Mouse (Mus musculus) MEL (cell line): ENCODE results near the gene Fam155a. TPM values are rescaled to one million over a fixed set of nuclear protein-coding genes. Genes with fewer than 3 reads are reported as not detected.

ENCODE experiments used
- DNase-seq: peaks from one replicate; pipeline ENCODE4 v3.0.0; 2011; ENCODE audit warnings: low read depth, low spot score
- H3K27ac ChIP-seq: 2 replicates; pipeline ENCODE4 v1.5.1; 2012; ENCODE audit warnings: low read depth, mild to moderate bottlenecking, control low read depth, low read length, moderate library complexity; ENCODE audit not compliant: control insufficient read depth
- H3K27me3 ChIP-seq, 2 experiments: fragments of 150-350 bp in 1 of 2; sonication (generic) in 1 of 2; 2 replicates each; pipeline ENCODE4 v1.6.1; 2012; ENCODE audit warnings: low read length in 2 of 2, mild to moderate bottlenecking in 2 of 2, improper control_type of control experiment in 1 of 2, moderate library complexity in 1 of 2; ENCODE audit not compliant: insufficient read depth in 2 of 2, control insufficient read depth in 1 of 2
- H3K36me3 ChIP-seq, 2 experiments: 2 replicates each; pipeline ENCODE4 v1.6.1; 2012 to 2014; ENCODE audit warnings: low read length in 2 of 2, improper control_type of control experiment in 1 of 2, inconsistent platforms in 1 of 2, mild to moderate bottlenecking in 1 of 2; ENCODE audit not compliant: insufficient read depth in 2 of 2, control insufficient read depth in 1 of 2
- H3K4me1 ChIP-seq, 2 experiments: fragments of 150-350 bp in 1 of 2; sonication (generic) in 1 of 2; 2 replicates each; pipeline ENCODE4 v1.6.1; 2012; ENCODE audit warnings: low read length in 2 of 2, improper control_type of control experiment in 1 of 2, mild to moderate bottlenecking in 1 of 2; ENCODE audit not compliant: insufficient read depth in 2 of 2, control insufficient read depth in 1 of 2
- H3K4me3 ChIP-seq, 2 experiments: fragments of 150-350 bp in 1 of 2; sonication (generic) in 1 of 2; 2 replicates each; pipeline ENCODE4 v1.5.1; 2012; ENCODE audit warnings: low read depth in 2 of 2, low read length in 2 of 2, mild to moderate bottlenecking in 2 of 2, moderate library complexity in 2 of 2, control low read depth in 1 of 2, improper control_type of control experiment in 1 of 2; ENCODE audit not compliant: control insufficient read depth in 1 of 2, insufficient read depth in 1 of 2
- H3K79me2 ChIP-seq: 2 replicates; pipeline ENCODE4 v1.6.1; 2012; ENCODE audit warnings: mild to moderate bottlenecking, low read length, moderate library complexity; ENCODE audit not compliant: control insufficient read depth, poor library complexity, insufficient read depth
- H3K9ac ChIP-seq: 2 replicates; pipeline ENCODE4 v1.6.1; 2012; ENCODE audit warnings: low read depth, mild to moderate bottlenecking, control low read depth, low read length, moderate library complexity; ENCODE audit not compliant: control insufficient read depth, poor library complexity, severe bottlenecking
- H3K9me3 ChIP-seq: fragments of 150-350 bp; sonication (generic); replicated peaks from 2 replicates; pipeline ENCODE4 v1.6.1; 2012; ENCODE audit warnings: mild to moderate bottlenecking, low read length, improper control_type of control experiment, moderate library complexity; ENCODE audit not compliant: insufficient read depth
- BHLHE40 ChIP-seq: IDR thresholded peaks from 2 replicates; pipeline ENCODE4 v1.6.1; 2012; ENCODE audit warnings: low read depth, mild to moderate bottlenecking, inconsistent platforms, low read length, improper control_type of control experiment, borderline replicate concordance
- CHD1 ChIP-seq: IDR thresholded peaks from 2 replicates; pipeline ENCODE4 v1.6.1; 2012; ENCODE audit warnings: low read depth, mild to moderate bottlenecking, inconsistent platforms, low read length, improper control_type of control experiment
- CHD2 ChIP-seq: IDR thresholded peaks from 2 replicates; pipeline ENCODE4 v1.6.1; 2011; ENCODE audit warnings: low read length, improper control_type of control experiment
- E2F4 ChIP-seq: IDR thresholded peaks from 2 replicates; pipeline ENCODE4 v1.6.1; 2011; ENCODE audit warnings: low read depth, low read length, improper control_type of control experiment, borderline replicate concordance
- ELF1 ChIP-seq: IDR thresholded peaks from 2 replicates; pipeline ENCODE4 v1.6.1; 2014; ENCODE audit warnings: low read depth, mild to moderate bottlenecking, inconsistent platforms, low read length, improper control_type of control experiment, moderate library complexity
- EP300 ChIP-seq, 2 experiments: IDR thresholded peaks; 2 replicates each; pipeline ENCODE4 v1.6.1; 2011; ENCODE audit warnings: improper control_type of control experiment in 2 of 2, low read length in 2 of 2, low read depth in 1 of 2, mild to moderate bottlenecking in 1 of 2
- GATA1 ChIP-seq: IDR thresholded peaks from 2 replicates; pipeline ENCODE4 v1.6.1; 2011; ENCODE audit warnings: low read depth, low read length, improper control_type of control experiment
- HCFC1 ChIP-seq: IDR thresholded peaks from 2 replicates; pipeline ENCODE4 v1.6.1; 2012; ENCODE audit warnings: low read depth, mild to moderate bottlenecking, inconsistent platforms, low read length, improper control_type of control experiment, moderate library complexity
- JUND ChIP-seq: IDR thresholded peaks from 2 replicates; pipeline ENCODE4 v1.6.1; 2011; ENCODE audit warnings: low read depth, mild to moderate bottlenecking, improper control_type of control experiment, low read length
- KAT2A ChIP-seq: conservative IDR thresholded peaks from 2 replicates; pipeline ENCODE4 v1.6.1; 2012; ENCODE audit warnings: low read depth, low read length, improper control_type of control experiment, inconsistent platforms
- MAFK ChIP-seq: IDR thresholded peaks from 2 replicates; pipeline ENCODE4 v1.6.1; 2011; ENCODE audit warnings: low read depth, mild to moderate bottlenecking, low read length, improper control_type of control experiment, borderline replicate concordance
- MAX ChIP-seq: IDR thresholded peaks from 2 replicates; pipeline ENCODE4 v1.6.1; 2011; ENCODE audit warnings: low read length, improper control_type of control experiment
- MAZ ChIP-seq: IDR thresholded peaks from 2 replicates; pipeline ENCODE4 v1.6.1; 2012; ENCODE audit warnings: low read depth, mild to moderate bottlenecking, inconsistent platforms, low read length, improper control_type of control experiment
- MXI1 ChIP-seq: IDR thresholded peaks from 2 replicates; pipeline ENCODE4 v1.6.1; 2011; ENCODE audit warnings: mild to moderate bottlenecking, low read depth, low read length, improper control_type of control experiment
- MYB ChIP-seq: IDR thresholded peaks from 2 replicates; pipeline ENCODE4 v1.6.1; 2011; ENCODE audit warnings: mild to moderate bottlenecking, low read depth, low read length, improper control_type of control experiment
- MYC ChIP-seq: IDR thresholded peaks from 2 replicates; pipeline ENCODE4 v1.6.1; 2011; ENCODE audit warnings: low read depth, mild to moderate bottlenecking, low read length, improper control_type of control experiment, moderate library complexity
- NRF1 ChIP-seq: IDR thresholded peaks from 2 replicates; pipeline ENCODE4 v1.6.1; 2014; ENCODE audit warnings: low read depth, mild to moderate bottlenecking, inconsistent platforms, low read length, improper control_type of control experiment, moderate library complexity; ENCODE audit not compliant: poor library complexity, insufficient read depth, severe bottlenecking
- POLR2A ChIP-seq, 2 experiments: IDR thresholded peaks; 2 replicates each; pipeline ENCODE4 v1.6.1; 2011 to 2012; ENCODE audit warnings: low read length in 2 of 2, mild to moderate bottlenecking in 2 of 2, control low read depth in 1 of 2, improper control_type of control experiment in 1 of 2, low read depth in 1 of 2, moderate library complexity in 1 of 2; ENCODE audit not compliant: control insufficient read depth in 1 of 2, insufficient read depth in 1 of 2, poor library complexity in 1 of 2
- POLR2AphosphoS2 ChIP-seq: IDR thresholded peaks from 2 replicates; pipeline ENCODE4 v1.6.1; 2011; ENCODE audit warnings: low read length, improper control_type of control experiment
- POLR2AphosphoS5 ChIP-seq: IDR thresholded peaks from 2 replicates; pipeline ENCODE4 v1.6.1; 2012; ENCODE audit warnings: low read depth, borderline replicate concordance, mild to moderate bottlenecking, inconsistent platforms, low read length, moderate library complexity, mixed read lengths
- RCOR1 ChIP-seq: IDR thresholded peaks from 2 replicates; pipeline ENCODE4 v1.6.1; 2012; ENCODE audit warnings: low read depth, mild to moderate bottlenecking, inconsistent platforms, low read length, improper control_type of control experiment
- SIN3A ChIP-seq: IDR thresholded peaks from 2 replicates; pipeline ENCODE4 v1.6.1; 2012; ENCODE audit warnings: low read length, improper control_type of control experiment, inconsistent platforms
- SMC3 ChIP-seq: IDR thresholded peaks from 2 replicates; pipeline ENCODE4 v1.6.1; 2011; ENCODE audit warnings: low read depth, low read length, improper control_type of control experiment
- TAL1 ChIP-seq: IDR thresholded peaks from 2 replicates; pipeline ENCODE4 v1.6.1; 2012; ENCODE audit warnings: mild to moderate bottlenecking, inconsistent platforms, low read length, moderate library complexity, mixed read lengths
- TBP ChIP-seq: IDR thresholded peaks from 2 replicates; pipeline ENCODE4 v1.8.0; 2011; ENCODE audit warnings: low read depth, low read length, improper control_type of control experiment
- TCF12 ChIP-seq: IDR thresholded peaks from 2 replicates; pipeline ENCODE4 v1.6.1; 2014; ENCODE audit warnings: low read depth, mild to moderate bottlenecking, inconsistent platforms, low read length, improper control_type of control experiment, moderate library complexity
- UBTF ChIP-seq: IDR thresholded peaks from 2 replicates; pipeline ENCODE4 v1.6.1; 2012; ENCODE audit warnings: low read depth, mild to moderate bottlenecking, inconsistent platforms, low read length, improper control_type of control experiment, moderate library complexity, borderline replicate concordance; ENCODE audit not compliant: insufficient read depth
- ZC3H11A ChIP-seq: IDR thresholded peaks from 2 replicates; pipeline ENCODE4 v1.6.1; 2012; ENCODE audit warnings: low read depth, mild to moderate bottlenecking, inconsistent platforms, low read length, improper control_type of control experiment
- ZKSCAN1 ChIP-seq: IDR thresholded peaks from 2 replicates; pipeline ENCODE4 v1.6.1; 2012; ENCODE audit warnings: low read depth, mild to moderate bottlenecking, inconsistent platforms, low read length, improper control_type of control experiment, moderate library complexity
- ZMIZ1 ChIP-seq: IDR thresholded peaks from 2 replicates; pipeline ENCODE4 v1.6.1; 2012; ENCODE audit warnings: low read depth, mild to moderate bottlenecking, inconsistent platforms, low read length, improper control_type of control experiment, moderate library complexity
- ZNF384 ChIP-seq: IDR thresholded peaks from 2 replicates; pipeline ENCODE4 v1.6.1; 2012; ENCODE audit warnings: low read depth, mild to moderate bottlenecking, inconsistent platforms, low read length, improper control_type of control experiment
- polyA plus RNA-seq, 2 experiments: library from polyadenylated mRNA; stranded (reverse) in 1 of 2; unstranded in 1 of 2; fragments of >175 nt in 1 of 2; fragments of >200 nt in 1 of 2; gene quantifications; 2 replicates each; pipeline versions ENCODE4 v1.2.1 to v1.2.4; 2012; ENCODE audit warnings: low replicate concordance in 2 of 2, low read depth in 1 of 2; ENCODE audit not compliant: insufficient read length in 2 of 2, insufficient read depth in 1 of 2, missing spikeins in 1 of 2
- total RNA-seq: library from RNA; depleted of rRNA; stranded (reverse); fragments of 300-350 nt; gene quantifications from 2 replicates; pipeline ENCODE4 v1.2.3, GENCODE M21; 2012

Gene Fam155a
- total and polyA plus RNA-seq, 3 experiments: not detected

DNA sequence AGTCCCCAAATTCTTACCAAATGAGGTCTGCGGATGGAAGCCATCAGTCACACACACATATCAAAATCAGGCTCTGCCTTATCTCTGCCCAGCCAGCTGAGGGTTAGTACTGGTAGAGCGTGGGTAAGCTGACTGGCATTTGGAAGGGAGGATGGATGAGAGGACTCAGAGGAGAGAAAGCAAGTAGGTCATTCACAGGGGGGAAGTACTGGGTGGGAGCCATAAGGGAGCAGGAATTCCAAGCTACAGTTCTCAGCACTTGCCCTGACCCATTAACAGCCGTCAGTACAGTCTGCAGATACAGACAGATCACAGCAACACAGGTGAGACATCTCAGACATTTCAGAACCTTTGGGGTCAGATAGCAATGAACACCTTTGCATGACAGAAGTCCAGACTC is 300.8 kb downstream of the Fam155a start:
- no peaks in the 10 kb centered on the region for H3K27me3 ChIP-seq
- DNase-seq: no peak
- H3K9me3 ChIP-seq: no peaks in the 10 kb centered on the region
- no peak overlapping the region for H3K4me3 ChIP-seq
- H3K36me3 ChIP-seq: no peaks in the 10 kb centered on the region
- H3K79me2 ChIP-seq: no peaks in the 10 kb centered on the region
- H3K27ac ChIP-seq: no peak overlapping the region
- no peaks in the 10 kb centered on the region for H3K4me1 ChIP-seq
- TF ChIP-seq GATA1: no peak
- no peak for TF ChIP-seq SMC3
- no peak for TF ChIP-seq MXI1
- no peak for TF ChIP-seq TBP
- TF ChIP-seq POLR2AphosphoS5: no peak
- no peak for TF ChIP-seq RCOR1
- no peak for TF ChIP-seq TCF12
- no peak for TF ChIP-seq KAT2A
- TF ChIP-seq ZKSCAN1: no peak
- no peak for TF ChIP-seq SIN3A
- TF ChIP-seq POLR2A (IDR thresholded peaks at IDR 0.05; ENCODE audit: control insufficient read depth in 1 of 2, insufficient read depth in 1 of 2, low read depth in 1 of 2, low read length in 2 of 2, poor library complexity in 1 of 2): no peak
- TF ChIP-seq MAZ: no peak
- TF ChIP-seq NRF1: no peak
- TF ChIP-seq MYB: no peak
- TF ChIP-seq BHLHE40: no peak
- H3K9ac ChIP-seq: no peak overlapping the region

- Histone ChIP-seq H3K27me3 (no peaks in the 10 kb centered on the region), H3K9me3 (no peaks in the 10 kb centered on the region), H3K4me1 (no peaks in the 10 kb centered on the region), H3K27ac (no peak overlapping the region), H3K79me2 (no peaks in the 10 kb centered on the region), H3K4me3 (no peak overlapping the region), H3K36me3 (no peaks in the 10 kb centered on the region), H3K9ac (no peak overlapping the region)
- no peak for DNase-seq
- TF ChIP-seq ELF1 (no peak), JUND (no peak), NRF1 (no peak), MAX (no peak), TCF12 (no peak), ZC3H11A (no peak), UBTF (no peak), ZMIZ1 (no peak), E2F4 (no peak), ZKSCAN1 (no peak), ZNF384 (no peak), MXI1 (no peak), CHD1 (no peak), MYC (no peak), POLR2AphosphoS2 (no peak), CHD2 (no peak), TAL1 (no peak), EP300 (IDR thresholded peaks at IDR 0.05; ENCODE audit: low read depth in 1 of 2, low read length in 2 of 2) (no peak), MAFK (no peak), HCFC1 (no peak)
Measured at GRCm38 (mm10) chr8:9461111-9461510, 309.9 kb downstream of the Fam155a start.
